Mouse (Mus musculus): Measurements from ENCODE around the gene Naa16.

DNA sequence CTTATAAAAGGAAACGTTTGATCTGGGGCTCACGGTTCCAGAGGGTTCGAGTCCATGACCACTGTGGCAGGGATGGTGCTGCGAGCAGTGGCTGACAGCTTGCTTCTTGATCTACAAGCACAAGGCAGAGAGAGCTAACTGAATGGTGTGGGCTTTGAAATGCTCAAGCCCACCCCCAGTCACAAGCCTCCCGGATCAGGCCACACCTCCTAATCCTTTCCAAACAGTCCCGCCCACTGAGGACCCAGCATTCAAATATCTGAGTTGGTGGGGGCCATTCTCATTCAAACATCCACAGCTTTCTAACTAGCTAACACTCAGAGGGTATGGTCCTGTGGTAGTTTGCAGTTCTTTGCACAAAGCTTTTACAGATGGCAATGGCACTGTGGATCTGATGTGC is 22.5 kb upstream of the Naa16 start:
- TF ChIP-seq POLR2A (IDR thresholded peaks at IDR 0.05; ENCODE audit: borderline replicate concordance, low read depth, low read length) (no peak), CTCF (IDR thresholded peaks at IDR 0.05; ENCODE audit: low read depth, low read length) (no peak)

All from bone marrow macrophage, adult 2 months (primary cell).